Mouse (Mus musculus) right cerebral cortex, postnatal 10 days (tissue): ENCODE results near the gene Rhbdd2.

ENCODE experiments used
- DNase-seq, 2 experiments: peaks; one replicate each; pipeline ENCODE4 v3.0.0; 2021; ENCODE audit warnings: low spot score in 2 of 2

The Rhbdd2 gene

DNA sequence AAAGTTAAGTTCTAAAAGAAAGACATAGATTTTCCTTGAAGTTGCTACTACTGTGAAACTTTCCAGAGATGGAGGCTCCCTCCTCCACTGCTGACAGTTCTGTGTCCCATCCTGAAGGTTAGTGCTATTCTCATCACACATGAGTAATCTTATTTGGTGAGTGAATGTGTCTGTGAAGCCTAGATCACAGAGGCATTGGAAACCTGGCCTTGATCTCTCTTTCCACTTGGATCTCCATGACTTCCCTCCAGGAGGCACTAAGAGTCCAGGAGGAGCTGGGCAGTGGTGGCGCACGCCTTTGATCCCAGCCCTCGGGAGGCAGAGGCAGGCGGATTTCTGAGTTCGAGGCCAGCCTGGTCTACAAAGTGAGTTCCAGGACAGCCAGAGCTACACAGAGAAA is 49.6 kb downstream of the Rhbdd2 start:
- DNase-seq = no peak

DNA sequence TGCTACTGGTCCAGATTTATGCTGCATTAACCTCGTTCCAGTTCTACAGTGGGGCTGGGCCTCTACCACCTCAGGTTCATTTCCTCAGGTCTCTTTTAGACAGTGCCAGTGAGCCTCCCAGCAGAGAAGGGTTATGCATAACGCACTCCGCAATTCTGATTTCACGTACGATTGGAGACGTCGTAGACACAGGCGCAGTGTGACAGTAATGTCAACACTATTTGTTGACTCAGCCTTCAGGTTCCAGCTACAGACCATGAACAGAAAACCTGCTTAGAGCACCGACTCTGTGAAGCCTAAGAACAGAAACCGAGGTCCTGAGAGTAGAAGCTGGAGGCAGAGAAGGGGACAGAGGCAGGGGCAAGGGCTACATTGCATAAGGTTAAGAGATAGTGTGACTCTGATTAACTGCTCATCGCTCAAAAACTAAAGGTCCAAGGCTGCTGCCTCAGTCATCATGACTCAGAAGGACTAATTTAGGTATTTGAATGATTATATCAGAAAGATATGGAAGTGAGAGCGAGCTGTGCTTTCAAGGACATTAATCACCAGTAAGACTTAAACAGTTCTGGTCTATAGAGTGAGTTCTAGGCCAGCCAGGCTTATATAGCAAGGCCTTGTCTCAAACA is 50.6 kb downstream of the Rhbdd2 start:
- no peak for DNase-seq

DNA sequence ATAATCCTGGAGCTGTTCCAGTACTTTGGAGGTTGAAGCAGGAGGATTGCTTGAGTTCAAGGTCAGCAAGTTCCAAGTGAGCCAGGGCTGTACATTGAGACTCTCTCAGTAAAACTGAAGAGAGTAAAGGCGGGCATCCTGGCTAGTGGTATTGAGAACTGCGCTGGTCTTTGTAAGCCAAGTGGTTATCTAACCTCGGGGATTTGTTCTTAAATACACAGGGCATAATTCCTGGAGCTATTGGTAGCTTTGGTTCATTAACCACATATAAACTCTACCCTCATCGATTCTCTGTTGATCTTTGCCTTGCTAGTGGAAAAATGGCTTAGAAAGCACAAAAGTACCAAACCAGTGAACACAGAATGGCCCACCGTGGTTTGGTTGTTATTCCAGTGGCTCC is 58.0 kb downstream of the Rhbdd2 start:
- no peak for DNase-seq

DNA sequence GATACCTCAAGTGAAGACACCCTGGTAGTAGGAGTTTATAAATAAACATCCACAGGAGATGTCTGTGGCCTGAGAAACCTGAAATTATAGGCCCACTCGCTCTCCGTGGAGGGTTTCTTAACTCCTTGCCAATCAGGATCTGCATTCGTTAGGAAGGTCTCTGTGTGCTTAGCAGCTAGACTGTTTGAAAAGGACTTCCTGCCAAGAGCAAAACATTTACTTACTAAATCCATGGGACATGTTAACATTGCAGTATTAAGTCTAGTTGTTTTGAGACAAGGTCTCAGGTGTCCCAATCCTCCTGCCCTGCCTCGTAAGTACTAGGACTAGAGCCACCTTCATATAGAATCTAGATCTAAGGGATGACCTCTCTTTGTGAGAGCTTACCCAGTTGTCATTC is 58.8 kb downstream of the Rhbdd2 start:
- DNase-seq = no peak

DNA sequence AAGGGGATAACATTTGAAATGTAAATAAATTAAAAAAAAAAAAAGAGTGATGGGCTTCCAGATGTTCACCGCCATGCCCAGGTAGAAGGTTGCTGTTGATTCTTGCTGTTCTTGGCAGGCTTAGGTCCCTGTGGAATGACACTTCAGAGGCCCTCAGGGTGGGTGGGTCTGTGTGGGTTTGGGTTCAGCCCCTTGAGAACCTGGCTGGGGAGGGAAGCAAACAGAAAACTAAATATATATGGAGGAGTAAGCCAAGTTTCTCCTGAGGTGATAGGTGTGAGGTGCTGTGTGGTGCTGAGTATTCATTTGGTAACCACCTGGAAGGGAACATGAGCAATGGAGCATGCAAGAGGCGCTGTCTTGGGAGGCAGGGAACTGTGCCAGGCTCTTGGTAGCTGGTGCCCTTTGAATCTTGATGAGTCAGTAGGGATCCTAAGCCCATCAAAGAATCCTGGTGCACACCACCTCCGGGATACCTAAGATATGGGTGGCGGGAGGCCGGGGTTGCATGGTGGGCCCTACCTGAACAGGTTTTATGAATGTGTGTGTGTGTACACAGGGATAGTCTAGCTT is 60.9 kb downstream of the Rhbdd2 start:
- no peak for DNase-seq

DNA sequence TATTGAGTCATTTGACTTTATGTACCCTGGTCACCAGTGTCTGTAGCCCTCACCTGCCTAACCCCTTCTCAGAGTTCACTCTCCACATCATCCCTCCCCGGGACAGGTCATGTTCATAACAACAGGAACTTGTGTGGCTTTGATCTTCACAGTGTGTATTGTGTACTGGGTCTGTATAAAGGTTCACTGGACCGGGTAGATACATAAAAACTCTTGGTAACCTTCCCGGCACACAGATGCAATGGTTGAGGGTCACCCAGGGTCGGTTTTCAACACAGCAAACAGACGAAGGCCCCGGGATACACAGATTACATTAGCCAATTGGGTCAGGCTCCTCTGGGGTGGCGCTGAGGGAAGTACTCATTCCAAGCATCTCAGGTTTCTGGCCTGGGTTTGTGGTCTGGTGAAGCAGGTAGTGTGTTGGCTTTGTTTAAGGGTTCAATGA is 62.9 kb downstream of the Rhbdd2 start:
- DNase-seq = no peak
